Mouse (Mus musculus) lung, embryonic 15.5 days (tissue): ENCODE data around the gene Tbl2. TPM values are rescaled to one million over a fixed set of nuclear protein-coding genes. Genes with fewer than 3 reads are reported as not detected.

Experiments used
- ATAC-seq: fragments of 200-750 bp; cut with Nextera tagmentation; 2 replicates; pipeline ENCODE4 v1.8.0; 2017; ENCODE audit warnings: moderate number of reproducible peaks, borderline replicate concordance; ENCODE audit not compliant: low FRiP score, low TSS enrichment; ENCODE audit errors: extremely low read depth
- H3K27ac ChIP-seq: fragments of 300-500 bp; sonication (generic); 2 replicates; pipeline ENCODE4 v1.5.1; 2015; ENCODE audit warnings: moderate library complexity, mild to moderate bottlenecking, inconsistent platforms
- H3K27me3 ChIP-seq: fragments of 300-500 bp; sonication (generic); 2 replicates; pipeline ENCODE4 v1.6.1; 2015; ENCODE audit warnings: inconsistent platforms
- H3K36me3 ChIP-seq: fragments of 300-500 bp; sonication (generic); 2 replicates; pipeline ENCODE4 v1.6.1; 2015; ENCODE audit warnings: inconsistent platforms
- H3K4me1 ChIP-seq: fragments of 300-500 bp; sonication (generic); 2 replicates; pipeline ENCODE4 v1.6.1; 2015; ENCODE audit warnings: inconsistent platforms
- H3K4me2 ChIP-seq: fragments of 300-500 bp; sonication (generic); 2 replicates; pipeline ENCODE4 v1.6.1; 2015; ENCODE audit warnings: inconsistent platforms, mild to moderate bottlenecking, moderate library complexity
- H3K4me3 ChIP-seq: fragments of 300-500 bp; sonication (generic); 2 replicates; pipeline ENCODE4 v1.5.1; 2015; ENCODE audit warnings: mild to moderate bottlenecking, inconsistent platforms
- H3K9ac ChIP-seq: fragments of 300-500 bp; sonication (generic); 2 replicates; pipeline ENCODE4 v1.6.1; 2015; ENCODE audit warnings: inconsistent platforms
- H3K9me3 ChIP-seq: fragments of 300-500 bp; sonication (generic); 2 replicates; pipeline ENCODE4 v1.6.1; 2016; ENCODE audit warnings: inconsistent platforms
- WGBS: fragments of 180-500 bp; shearing (Covaris S2); methylation state at CpG from one replicate; pipeline ENCODE4 v1.1.7; 2015; 5-methylcytosine and 5-hydroxymethylcytosine counted together
- polyA plus RNA-seq: library from polyadenylated mRNA; unstranded; fragments of >200 nt; fragmentation: Nextera tagmentation; extraction: Ambion mirVana; gene quantifications from 2 replicates; pipeline ENCODE4 v1.2.1, GENCODE M21; 2015

Tbl2 gene
- polyA plus RNA-seq, 1 experiment from 2014 or later = 21.4 TPM

DNA sequence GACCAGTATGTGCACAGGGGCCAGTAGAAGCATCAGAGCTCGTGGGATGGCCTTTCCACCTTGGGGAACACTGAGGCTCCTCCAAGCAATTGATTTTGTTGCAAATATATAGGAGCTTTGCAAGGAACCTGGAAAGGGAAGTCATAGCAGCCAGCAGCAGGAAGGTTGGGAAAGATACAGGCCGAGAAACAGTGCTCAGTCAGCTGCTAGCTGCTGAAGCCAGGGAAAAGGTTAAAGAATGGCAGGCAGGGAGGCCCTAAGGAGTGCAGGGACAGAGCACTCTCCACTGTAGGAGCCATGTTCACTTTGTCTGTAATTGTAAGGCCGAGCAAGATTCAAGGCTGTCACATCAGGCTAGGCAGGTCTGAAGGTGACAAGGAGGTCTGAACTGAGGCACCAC lies 29.1 kb downstream of the Tbl2 start:
- Histone ChIP-seq H3K9ac (no peak overlapping the region), H3K27ac (no peak overlapping the region)
- no peak for ATAC-seq

DNA sequence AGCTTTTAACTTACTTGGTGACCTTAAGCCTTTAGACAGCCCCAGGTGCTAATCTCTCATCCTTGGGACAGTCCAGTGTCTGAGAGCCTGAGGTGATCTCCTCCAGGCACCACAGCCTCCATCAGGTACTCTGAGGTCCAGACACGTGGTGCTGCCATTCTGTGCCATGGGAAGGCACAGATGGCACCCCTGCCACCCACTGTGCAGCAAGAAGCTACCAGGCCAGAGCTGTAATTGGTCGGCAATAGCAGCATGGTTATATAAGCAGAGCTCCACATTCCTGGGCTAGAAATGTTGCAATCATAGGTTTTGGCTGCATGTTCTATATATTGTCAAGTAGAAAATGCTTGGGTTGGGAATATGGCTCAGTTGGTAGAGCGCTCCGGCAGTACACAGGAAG lies 29.5 kb downstream of the Tbl2 start:
- H3K4me3 ChIP-seq = no peak overlapping the region
- H3K36me3 ChIP-seq = peaks cover 73% of the 10 kb centered on the region
- no peak for ATAC-seq
- no peak overlapping the region for H3K27ac ChIP-seq
- no peaks in the 10 kb centered on the region for H3K27me3 ChIP-seq
- H3K4me2 ChIP-seq = no peak overlapping the region
- H3K9me3 ChIP-seq = no peaks in the 10 kb centered on the region
- WGBS = 87% methylated on average over 4 of the region's 4 CpGs
- no peaks in the 10 kb centered on the region for H3K4me1 ChIP-seq
- H3K9ac ChIP-seq = no peak overlapping the region

More for the DNA sequence above, 29.1 kb downstream of the Tbl2 start:
- 75% methylated on average over 3 of the region's 3 CpGs for WGBS
- Histone ChIP-seq H3K36me3 (peaks cover 77% of the 10 kb centered on the region), H3K4me3 (no peak overlapping the region), H3K9me3 (no peaks in the 10 kb centered on the region), H3K4me1 (no peaks in the 10 kb centered on the region), H3K27me3 (no peaks in the 10 kb centered on the region), H3K4me2 (no peak overlapping the region)

DNA sequence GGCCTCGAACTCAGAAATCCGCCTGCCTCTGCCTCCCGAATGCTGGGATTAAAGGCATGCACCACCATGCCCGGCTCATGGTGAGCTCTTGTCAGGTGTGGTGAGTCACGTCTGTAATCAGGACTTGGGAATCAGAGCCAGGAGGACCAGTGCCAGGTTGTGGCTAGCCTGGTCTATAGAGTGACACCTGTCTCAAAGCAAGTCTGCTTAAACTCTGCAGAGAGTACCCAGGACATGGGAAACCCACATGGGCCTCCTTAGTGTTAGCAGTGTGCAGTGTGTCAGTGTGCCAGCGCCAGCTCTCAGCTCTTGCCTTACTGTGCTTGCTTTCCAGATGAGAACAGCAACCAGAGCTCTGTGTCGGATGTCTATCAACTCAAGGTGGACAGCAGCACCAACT lies 30.2 kb downstream of the Tbl2 start:
- Histone ChIP-seq H3K4me3 (no peak overlapping the region), H3K9ac (no peak overlapping the region), H3K27ac (no peak overlapping the region), H3K9me3 (no peaks in the 10 kb centered on the region), H3K4me2 (no peak overlapping the region), H3K36me3 (peaks cover 67% of the 10 kb centered on the region), H3K4me1 (no peaks in the 10 kb centered on the region), H3K27me3 (no peaks in the 10 kb centered on the region)
- no peak for ATAC-seq
- 91% methylated on average over 7 of the region's 7 CpGs for WGBS

DNA sequence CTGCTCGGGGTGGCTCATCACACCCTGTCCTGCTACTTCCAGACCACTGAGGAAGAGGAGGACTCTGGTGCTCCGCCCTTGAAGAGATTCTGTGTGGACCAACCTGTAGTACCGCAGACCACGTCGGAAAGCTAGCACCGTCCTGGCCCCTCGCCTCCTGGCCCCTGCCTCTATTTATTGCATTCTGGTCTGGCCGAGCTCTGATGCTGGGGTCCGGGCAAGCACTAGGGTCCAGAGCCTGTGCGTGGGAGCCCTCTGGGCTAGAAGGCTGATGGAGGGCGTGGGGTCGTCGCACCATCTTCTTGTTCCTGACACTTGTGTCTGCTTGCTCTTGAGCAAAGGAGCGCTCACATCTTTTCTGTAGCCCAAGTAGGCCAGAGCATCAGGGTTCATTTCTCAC lies 31.3 kb downstream of the Tbl2 start:
- Histone ChIP-seq H3K9me3 (no peaks in the 10 kb centered on the region), H3K4me2 (no peak overlapping the region), H3K4me1 (no peaks in the 10 kb centered on the region), H3K4me3 (no peak overlapping the region), H3K9ac (no peak overlapping the region), H3K36me3 (peaks cover 57% of the 10 kb centered on the region), H3K27me3 (no peaks in the 10 kb centered on the region), H3K27ac (no peak overlapping the region)
- 92% methylated on average over 14 of the region's 14 CpGs for WGBS
- ATAC-seq = no peak

DNA sequence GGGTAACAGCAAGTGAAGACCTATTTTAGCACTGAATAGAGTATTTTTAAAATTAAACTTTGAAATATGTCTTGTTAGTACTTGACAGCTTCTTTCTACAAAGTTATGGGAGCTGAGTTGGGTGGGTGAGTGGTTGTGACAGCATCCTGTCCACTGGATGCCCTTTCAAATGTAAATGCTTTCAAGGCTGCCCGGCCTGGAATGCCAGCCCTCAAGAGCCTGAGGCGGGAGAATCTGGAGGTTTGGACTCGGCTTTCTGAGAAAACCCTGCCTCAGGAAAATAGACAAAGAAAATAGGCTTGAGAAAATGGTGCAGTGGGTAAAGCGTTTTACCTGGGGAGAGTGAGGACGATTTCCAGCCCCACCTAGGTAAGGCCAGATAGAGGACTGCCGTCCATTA lies 32.3 kb downstream of the Tbl2 start:
- no peak for ATAC-seq
- 81% methylated on average over 6 of the region's 6 CpGs for WGBS
- Histone ChIP-seq H3K27me3 (no peaks in the 10 kb centered on the region), H3K9ac (no peak overlapping the region), H3K4me2 (no peak overlapping the region), H3K9me3 (no peaks in the 10 kb centered on the region), H3K4me1 (0 out of 2 replicates have a peak, but pooled peaks cover 4% of the 10 kb centered on the region), H3K27ac (no peak overlapping the region), H3K36me3 (peaks cover 54% of the 10 kb centered on the region), H3K4me3 (no peak overlapping the region)

DNA sequence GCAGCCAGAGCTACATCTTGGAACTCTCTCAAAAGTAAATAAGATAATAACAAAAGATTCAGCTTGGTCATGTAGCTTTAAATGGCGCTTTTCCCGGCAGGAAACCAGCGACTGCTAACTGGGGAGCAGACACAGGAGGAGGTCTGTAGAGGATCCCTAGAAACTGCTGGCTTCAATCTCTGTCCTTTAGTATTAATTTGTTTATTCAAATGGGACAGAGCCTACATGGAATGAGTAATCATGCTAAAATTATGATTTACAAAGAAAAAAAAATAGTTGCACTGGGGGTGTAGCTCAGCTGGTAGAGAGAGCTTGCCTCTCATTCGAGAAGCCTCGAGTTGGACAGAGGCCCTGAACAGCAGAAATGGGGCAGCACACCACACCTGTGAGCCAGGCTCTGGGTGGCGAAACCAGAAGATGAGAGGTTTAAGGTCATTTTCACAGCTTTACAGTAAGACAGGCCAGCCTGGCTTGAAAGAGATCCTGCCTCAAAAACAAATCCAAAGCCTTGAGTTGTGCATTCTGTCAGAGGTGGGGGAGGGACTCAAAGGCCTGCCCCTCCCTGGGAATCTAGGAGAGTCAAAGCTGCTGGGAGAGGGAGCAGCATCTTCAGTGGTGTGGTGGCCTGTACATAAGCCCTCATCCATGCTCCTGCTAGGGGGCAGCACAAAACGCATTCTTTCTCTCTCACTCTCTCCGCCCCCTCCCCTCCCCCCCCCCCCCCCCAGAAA lies 33.8 kb downstream of the Tbl2 start:
- Histone ChIP-seq H3K9ac (no peak overlapping the region), H3K27me3 (no peaks in the 10 kb centered on the region), H3K9me3 (no peaks in the 10 kb centered on the region), H3K4me3 (no peak overlapping the region), H3K27ac (peak overlapping the region; percentile 29), H3K4me1 (0 out of 2 replicates have a peak, but pooled peaks cover 4% of the 10 kb centered on the region), H3K4me2 (no peak overlapping the region), H3K36me3 (peaks cover 41% of the 10 kb centered on the region)
- ATAC-seq = no peak
- 36% methylated on average over 8 of the region's 8 CpGs for WGBS

DNA sequence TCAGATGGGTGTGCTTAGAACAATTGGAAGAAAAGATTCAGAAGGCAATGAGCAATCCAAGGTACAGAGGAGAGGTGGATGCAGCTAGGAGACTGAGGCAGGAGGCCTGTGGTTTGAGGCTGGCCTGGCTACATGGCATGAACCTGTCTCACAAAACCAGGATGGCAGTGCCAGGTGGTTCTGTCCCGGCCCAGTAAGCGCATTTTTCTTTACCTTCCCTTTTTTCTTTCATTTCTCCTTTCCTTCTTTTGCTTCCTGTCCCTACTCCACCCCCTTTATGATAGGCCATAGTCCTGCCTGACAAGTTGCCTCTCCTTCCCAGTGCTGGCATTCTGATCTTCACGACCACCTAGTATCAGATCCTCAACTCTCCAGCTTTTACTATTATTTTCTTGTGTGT lies 35.6 kb downstream of the Tbl2 start:
- Histone ChIP-seq H3K4me3 (no peak overlapping the region), H3K4me1 (peaks cover 18% of the 10 kb centered on the region), H3K36me3 (peaks cover 25% of the 10 kb centered on the region), H3K9me3 (no peaks in the 10 kb centered on the region), H3K9ac (no peak overlapping the region), H3K4me2 (no peak overlapping the region), H3K27ac (no peak overlapping the region), H3K27me3 (no peaks in the 10 kb centered on the region)
- 87% methylated on average over 3 of the region's 3 CpGs for WGBS
- no peak for ATAC-seq

DNA sequence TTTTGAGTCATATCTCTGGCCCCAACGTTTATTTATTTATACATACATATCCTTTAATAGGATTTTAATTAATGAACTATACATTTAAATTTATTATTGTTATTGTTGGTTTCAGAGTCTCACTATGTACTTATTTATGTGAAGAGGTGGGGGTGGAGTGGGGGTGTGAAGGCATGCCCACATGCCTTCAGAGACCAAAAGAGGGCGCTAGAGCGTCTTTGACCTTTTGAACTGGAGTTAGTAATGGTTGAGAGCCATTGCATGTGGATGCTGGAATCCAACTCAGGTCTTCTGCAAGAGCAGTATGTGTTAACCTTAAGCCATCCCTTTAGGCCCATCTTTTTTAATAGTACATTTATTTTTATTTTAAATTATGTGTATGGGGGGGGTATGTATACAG lies 36.1 kb downstream of the Tbl2 start:
- H3K4me1 ChIP-seq = peaks cover 21% of the 10 kb centered on the region
- no peak for ATAC-seq

DNA sequence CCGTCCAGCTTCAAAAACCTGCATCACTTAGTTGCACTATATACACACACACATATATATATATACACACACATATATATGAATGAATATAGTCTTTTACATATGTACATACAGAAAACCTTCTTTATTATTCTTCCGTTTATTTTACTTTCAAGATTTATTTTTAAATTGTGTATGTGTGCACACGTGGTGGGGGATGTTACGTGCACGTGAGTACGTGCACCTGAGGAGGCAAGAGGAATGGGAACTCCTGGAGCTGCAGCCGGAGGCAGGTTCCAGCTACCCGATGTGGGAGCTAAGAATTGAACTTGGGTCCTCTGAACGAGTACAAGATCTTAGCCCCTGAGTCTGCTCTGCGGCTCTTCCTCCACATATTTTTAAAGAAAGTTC lies 36.8 kb downstream of the Tbl2 start:
- peaks cover 21% of the 10 kb centered on the region for H3K4me1 ChIP-seq
- WGBS = 18% methylated on average over 10 of the region's 10 CpGs
- peak overlapping the region; percentile 95 for H3K4me3 ChIP-seq
- no peak for ATAC-seq
- peak overlapping the region; percentile 99 for H3K9ac ChIP-seq
- peak overlapping the region; percentile 97 for H3K27ac ChIP-seq
- peaks cover 13% of the 10 kb centered on the region for H3K36me3 ChIP-seq
- no peaks in the 10 kb centered on the region for H3K27me3 ChIP-seq
- H3K9me3 ChIP-seq = no peaks in the 10 kb centered on the region
- H3K4me2 ChIP-seq = peak overlapping the region; percentile 66

More for the DNA sequence above, 36.1 kb downstream of the Tbl2 start:
- WGBS = 35% methylated on average over 3 of the region's 3 CpGs
- Histone ChIP-seq H3K9me3 (no peaks in the 10 kb centered on the region), H3K4me2 (no peak overlapping the region), H3K27ac (no peak overlapping the region), H3K4me3 (no peak overlapping the region), H3K27me3 (no peaks in the 10 kb centered on the region), H3K9ac (no peak overlapping the region), H3K36me3 (peaks cover 19% of the 10 kb centered on the region)

DNA sequence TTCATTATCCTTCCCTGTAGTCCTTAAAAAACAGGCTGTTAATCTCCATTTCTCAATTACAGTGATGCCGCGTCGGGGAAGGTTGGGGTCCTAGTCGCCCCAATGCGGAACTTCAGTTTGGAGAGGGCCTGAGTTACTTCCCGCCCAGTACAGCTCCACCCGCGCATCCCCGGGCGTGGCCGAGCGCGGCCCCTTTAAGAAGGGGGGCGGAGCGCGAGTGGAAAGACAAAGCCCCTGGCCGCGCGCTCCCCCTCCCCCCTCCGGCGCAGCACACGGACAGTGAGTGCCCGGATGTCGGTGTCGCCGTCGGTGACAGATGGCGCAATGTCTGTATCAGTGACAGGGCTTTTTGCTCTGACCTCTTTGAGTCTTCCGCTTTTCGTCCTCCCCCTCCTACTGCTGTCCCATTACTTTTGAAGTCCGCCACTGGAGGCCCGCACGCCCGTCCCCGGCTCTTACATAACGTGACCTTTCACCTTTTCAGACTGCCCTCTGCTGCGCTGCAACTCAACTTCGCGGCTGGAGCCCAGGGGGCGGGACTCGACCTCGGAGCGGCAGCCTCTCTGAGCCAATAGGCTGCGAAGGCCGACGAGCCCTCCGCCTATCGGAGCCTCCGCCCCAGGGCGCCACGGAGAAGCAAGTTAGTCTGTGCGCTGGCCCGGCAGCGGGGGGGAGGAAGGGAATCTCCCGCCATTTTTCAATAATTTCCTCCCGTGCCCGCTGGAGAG lies 37.3 kb downstream of the Tbl2 start, which contains the start of gene Baz1b:
Gene Baz1b, plus strand, starts transcription at position 644 of the 728 bp plus-strand sequence.
- Histone ChIP-seq H3K27me3 (no peaks in the 10 kb centered on the region), H3K4me2 (peak within 1 kb of the TSS; percentile 66), H3K36me3 (peaks cover 10% of the 10 kb centered on the region; the same call in 1 of the 2 replicates), H3K9ac (peak within 1 kb of the TSS; percentile 99), H3K4me1 (peaks cover 24% of the 10 kb centered on the region), H3K27ac (peak within 1 kb of the TSS; percentile 97), H3K4me3 (peak within 1 kb of the TSS; percentile 95), H3K9me3 (no peaks in the 10 kb centered on the region)
- ATAC-seq = peak; percentile 97
- under 1% methylated on average over 57 of the region's 57 CpGs for WGBS

DNA sequence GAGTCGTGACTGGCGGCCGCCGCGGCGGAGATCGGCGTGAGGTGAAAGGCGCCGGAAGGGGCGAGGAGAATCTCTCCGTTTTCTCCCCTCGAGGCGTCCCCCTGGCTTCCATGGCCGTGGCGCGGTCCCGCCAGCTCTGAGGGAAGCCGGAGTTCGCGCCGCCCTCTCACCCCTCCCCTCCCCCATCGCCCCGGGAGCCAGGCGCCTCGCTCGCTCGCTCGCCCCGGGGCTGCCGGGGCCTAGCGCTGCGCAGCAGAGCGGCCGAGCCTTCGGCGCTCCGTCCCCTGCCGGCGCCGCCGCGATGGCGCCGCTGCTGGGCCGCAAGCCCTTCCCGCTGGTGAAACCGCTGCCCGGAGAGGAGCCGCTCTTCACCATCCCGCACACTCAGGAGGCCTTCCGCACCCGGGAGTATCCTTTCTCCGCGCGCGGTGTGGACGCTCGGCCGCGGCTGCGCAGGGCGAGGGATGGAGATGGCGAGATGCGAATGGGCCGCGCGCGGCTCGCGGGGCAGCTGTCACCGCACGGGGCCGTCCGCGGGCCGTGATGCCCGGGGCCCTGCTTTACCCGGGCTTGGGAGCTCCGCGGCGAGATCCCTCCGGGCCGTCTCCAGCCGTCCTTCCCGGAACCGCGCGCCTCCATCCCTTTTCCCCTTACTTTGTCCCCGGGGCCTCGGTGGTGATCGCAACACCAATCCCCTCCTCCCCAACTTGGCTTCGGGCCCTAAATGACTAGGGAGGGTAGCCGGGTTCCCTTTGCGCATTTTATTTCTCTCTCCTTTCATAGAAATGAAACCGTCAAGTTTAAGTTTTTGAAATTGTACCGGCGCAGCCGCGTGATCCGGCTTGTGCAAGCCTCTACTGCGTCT lies 38.1 kb downstream of the Tbl2 start:
- 0 out of 2 replicates have a peak, but pooled peaks cover 11% of the 10 kb centered on the region for H3K36me3 ChIP-seq
- peaks cover 31% of the 10 kb centered on the region for H3K4me1 ChIP-seq
- no peaks in the 10 kb centered on the region for H3K9me3 ChIP-seq
- under 1% methylated on average over 94 of the region's 102 CpGs for WGBS
- peak overlapping the region; percentile 66 for H3K4me2 ChIP-seq
- H3K27ac ChIP-seq = peak overlapping the region; percentile 97
- peak overlapping the region; percentile 95 for H3K4me3 ChIP-seq
- peak overlapping the region; percentile 99 for H3K9ac ChIP-seq
- ATAC-seq = peak; percentile 75
- H3K27me3 ChIP-seq = no peaks in the 10 kb centered on the region
